Mouse (Mus musculus) heart, postnatal 10 days (tissue): ENCODE measurements around the gene Coro2a. TPM values are rescaled to one million over a fixed set of nuclear protein-coding genes. Genes with fewer than 3 reads are reported as not detected.
"Not testable (repeated sequence)": the region's sequence is repeated elsewhere in the genome, so short reads cannot be mapped to it uniquely, and the experiment has no call there.

Experiments used
- DNase-seq, 2 experiments: peaks; one replicate each; pipeline ENCODE4 v3.0.0; 2021
- intact Hi-C: fragments of 180-260 bp; cut with DNase I; formaldehyde crosslinking; loops from one replicate; pipeline ENCODE4 v1.15.1; 2025
- total RNA-seq, 2 experiments: library from RNA; stranded (reverse); gene quantifications; 2 replicates each; pipeline ENCODE4 v1.2.3; 2021

The Coro2a gene
- total RNA-seq, 2 experiments from 2014 or later, result 0.27 to 0.43 TPM

DNA sequence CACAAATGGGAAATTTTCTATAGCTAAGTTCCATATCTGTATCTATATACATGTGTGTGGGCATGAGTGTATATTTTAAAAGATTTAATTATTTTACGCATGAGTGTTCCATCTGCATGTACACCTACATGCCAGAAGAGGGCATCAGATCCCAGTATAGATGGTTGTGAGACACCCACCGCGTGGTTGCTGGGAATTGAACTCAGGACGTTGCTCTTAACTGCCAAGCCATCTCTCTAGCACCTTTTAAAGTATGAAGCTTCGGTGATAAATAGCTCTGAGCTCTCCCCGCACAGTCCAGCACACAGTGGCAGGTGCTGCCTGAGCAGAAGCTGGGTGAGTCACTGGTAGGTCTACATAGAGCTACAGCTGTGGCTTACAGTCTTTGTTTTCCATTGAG, 15.4 kb upstream of the Coro2a start:
- DNase-seq, result no peak
- intact Hi-C loops, result loop anchor here (5.0 kb wide), 1 partner anchor 420 kb away; no protein-coding TSS in a partner anchor

GRCm38 (mm10) chr4:46614641-46615040, 12.6 kb upstream of the Coro2a start:
- intact Hi-C loops, result loop anchor here (5.0 kb wide), 1 partner anchor 423 kb away; no protein-coding TSS in a partner anchor
- DNase-seq, result no peak

- intact Hi-C loops, result no loop called here
- no peak for DNase-seq
Measured at GRCm38 (mm10) chr4:46613618-46614017, 11.6 kb upstream of the Coro2a start.

DNA sequence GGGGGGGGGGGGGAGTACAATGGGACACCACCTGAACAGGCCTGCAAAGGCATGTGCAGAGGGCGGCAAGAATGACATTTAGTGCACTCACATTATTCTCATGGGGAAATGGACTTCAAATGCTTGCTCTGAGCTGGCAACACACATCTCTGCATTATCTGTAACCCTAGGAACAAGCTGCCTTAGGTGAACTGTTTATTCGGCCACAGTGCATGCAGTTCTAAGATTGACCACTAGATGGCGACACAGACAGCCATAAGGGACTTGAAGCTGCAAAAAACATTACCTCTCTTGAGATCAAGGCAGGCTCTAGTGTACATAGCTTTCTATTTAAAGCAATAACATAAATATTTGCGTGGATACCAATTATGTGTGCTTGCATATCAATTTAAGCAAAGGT, 9.2 kb upstream of the Coro2a start:
- intact Hi-C loops, result loop anchor here (1.0 to 2.0 kb wide), 2 partner anchors 46 to 102 kb away; no protein-coding TSS in a partner anchor
- DNase-seq, result peak; percentile 88 to 94

DNA sequence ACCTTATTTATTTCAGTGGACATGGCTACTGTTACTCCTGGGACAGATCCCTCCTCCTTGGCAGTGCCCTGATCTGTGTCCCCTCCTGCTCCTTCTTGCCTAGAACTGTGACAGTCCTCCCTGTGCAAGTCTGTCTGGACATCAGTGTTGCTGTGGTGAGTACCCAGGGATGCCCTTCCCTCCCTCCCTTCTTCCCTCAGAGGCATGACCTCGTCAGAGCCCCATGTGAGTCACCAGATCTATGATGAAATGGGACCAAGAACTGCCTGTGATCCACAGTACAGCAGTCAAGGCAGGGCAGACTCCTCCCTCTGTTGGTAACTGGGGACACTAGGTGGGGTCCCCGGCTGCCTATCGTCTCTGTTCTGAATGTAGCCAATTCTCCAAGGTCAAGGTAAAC, 5.6 kb upstream of the Coro2a start:
- no peak for DNase-seq
- intact Hi-C loops, result no loop called here

DNA sequence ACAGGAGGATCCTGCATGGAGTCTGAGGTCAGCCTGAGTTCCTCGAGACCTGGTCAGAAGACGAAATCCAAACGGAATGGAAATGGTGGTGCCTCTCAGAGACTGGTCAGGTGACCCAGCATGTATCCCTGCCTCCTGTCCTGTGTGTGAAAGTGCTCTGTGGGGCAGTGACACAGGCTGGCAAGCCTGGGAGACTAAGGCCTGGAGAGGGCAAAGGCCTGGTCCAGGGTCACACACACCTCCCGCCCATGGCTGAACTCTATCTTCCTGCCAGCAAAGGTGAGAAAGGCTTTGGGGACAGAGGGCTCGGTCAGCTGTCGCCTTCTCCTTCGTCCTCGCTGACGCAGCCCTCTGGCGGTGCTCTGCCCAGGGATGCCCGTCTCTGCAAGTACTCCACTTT, 3.4 kb upstream of the Coro2a start:
- intact Hi-C loops, result no loop called here
- DNase-seq, result no peak

GRCm38 (mm10) chr4:46602704-46603103, 702 bp upstream of the Coro2a start:
- no peak for DNase-seq
- intact Hi-C loops, result no loop called here

GRCm38 (mm10) chr4:46601258-46601843, 651 bp downstream of the Coro2a start:
- intact Hi-C loops, result no loop called here
- DNase-seq, result no peak

DNA sequence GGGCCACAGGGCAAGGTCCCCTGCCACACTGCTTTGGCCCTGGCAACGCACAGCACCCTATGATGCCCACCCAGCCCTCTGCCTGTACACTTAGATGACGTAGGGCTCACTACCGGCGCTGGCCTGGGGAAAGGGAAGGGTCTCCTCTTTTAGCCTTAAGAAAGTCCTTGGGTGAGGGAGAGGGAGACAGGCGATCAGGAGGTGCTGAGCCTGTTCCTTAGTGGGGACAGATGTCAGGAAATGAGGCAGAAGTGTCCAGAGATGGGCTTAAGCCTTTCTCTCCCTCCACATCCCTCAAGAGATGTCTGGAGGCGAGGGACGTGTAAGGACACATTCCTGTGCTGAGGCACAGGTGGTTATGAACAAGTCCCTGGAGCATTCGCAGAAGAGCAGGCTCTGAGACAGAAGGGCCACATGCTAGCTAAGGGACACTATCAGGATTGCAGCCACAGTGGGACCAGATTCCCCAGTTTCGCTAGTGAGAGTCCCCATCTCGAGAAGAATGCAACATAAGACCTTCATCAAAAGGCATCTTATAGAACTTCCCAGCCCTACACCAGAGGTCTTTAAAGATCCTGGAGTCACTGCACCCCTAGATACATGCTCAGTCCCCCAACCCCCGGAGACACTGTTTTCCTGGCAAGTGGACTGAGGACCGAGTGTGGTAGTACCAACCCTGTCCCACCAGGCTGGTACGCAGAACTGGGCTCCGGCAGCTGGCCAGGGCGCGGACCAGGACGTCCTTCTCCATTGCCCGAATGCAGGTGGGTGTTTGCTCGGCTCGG, 1.3 kb downstream of the Coro2a start:
- no peak for DNase-seq
- intact Hi-C loops, result no loop called here

DNA sequence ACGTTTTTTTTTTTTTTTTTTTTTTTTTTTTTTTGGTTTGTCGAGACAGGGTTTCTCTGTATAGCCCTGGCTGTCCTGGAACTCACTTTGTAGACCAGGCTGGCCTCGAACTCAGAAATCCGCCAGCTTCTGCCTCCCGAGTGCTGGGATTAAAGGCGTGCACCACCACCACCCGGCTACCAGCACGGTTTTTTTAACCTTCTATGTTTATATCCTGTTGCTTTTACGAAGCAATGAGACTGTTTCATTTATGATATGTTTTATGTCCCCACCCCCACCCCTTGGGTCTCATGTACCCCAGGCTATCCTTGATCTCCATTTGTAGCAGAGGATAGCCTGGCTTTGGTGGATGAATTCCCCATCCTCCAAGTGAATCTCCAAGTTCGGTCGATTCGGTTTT, 2.4 kb downstream of the Coro2a start:
- intact Hi-C loops, DNase-seq: not testable (repeated sequence)

DNA sequence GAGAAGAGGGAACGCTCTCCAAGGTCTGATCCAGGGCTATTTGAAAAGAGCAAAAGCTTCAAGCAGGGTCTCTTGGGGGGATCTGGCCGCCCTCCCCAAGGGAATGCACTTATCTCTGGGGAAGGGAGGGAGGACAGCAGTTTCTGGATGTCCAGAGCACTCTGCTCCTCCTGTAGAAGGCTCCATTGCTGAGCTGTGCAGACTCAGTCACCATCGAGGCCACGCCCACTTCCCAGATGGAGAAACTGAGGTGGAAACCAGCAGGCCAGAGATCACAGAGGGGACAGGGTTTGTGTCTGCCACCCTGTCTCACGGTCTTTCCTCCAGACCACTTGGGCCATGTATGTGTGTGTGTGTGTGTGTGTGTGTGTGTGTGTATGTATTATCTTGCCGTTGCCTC, 3.0 kb downstream of the Coro2a start:
- intact Hi-C loops, result no loop called here
- DNase-seq, result no peak

GRCm38 (mm10) chr4:46598111-46598510, 3.9 kb downstream of the Coro2a start:
- intact Hi-C loops, result no loop called here
- no peak for DNase-seq

DNA sequence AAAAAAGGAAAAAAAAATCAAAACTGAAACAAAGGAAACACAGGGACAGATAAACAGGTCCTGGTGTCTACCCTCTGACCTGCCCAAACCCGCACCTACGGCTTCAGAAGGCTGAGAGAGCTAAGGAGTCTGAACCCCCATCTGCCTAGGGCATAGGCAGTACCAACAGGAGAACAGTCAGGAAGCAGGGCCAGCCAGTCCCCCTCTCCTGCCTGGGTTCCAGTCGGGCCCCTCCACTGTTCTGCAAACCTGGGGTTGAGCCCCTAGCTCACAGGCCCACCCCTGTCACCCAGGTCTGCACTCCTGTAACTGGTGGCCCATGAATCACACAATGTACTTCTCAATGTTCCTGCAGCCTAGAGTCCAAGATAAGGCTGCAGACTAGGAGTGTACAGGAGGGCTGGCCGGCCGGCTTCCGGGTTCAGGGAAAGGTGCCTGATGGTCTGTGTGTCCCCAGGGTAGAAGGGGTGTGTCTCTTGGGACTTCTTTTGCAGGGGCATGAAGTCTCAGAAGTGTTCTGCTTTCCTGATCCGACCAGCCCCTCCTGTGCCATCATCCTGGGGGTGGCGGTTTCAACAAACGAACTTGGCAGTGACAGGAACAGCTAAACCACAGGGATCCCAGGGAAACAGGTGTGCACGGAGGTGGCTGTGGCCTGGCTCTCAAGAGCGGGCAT, 4.6 kb downstream of the Coro2a start:
- no peak for DNase-seq
- intact Hi-C loops, result no loop called here

GRCm38 (mm10) chr4:46596398-46596797, 5.6 kb downstream of the Coro2a start:
- intact Hi-C loops, result no loop called here

DNA sequence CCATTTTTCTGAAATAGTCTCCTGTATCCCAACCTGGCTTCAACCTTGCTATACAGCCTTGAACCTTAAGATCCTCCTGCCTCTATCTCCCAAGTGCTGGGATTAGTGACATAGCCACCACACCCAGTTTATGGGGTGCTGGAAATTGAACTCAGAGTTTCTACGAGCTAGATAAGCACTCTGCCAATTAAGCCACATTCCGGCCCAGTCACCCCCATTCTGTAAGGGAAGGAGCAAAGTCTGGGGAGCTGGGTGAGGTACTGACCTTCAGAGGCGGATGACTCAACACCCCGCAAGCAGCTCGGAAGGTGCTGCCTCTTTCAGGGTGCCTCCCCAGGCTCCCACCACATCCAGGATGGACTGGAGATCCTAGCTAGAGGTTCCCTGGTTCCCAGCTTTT, 7.9 kb downstream of the Coro2a start:
- intact Hi-C loops, result no loop called here
- no peak for DNase-seq

More at GRCm38 (mm10) chr4:46596398-46596797, 5.6 kb downstream of the Coro2a start:
- DNase-seq, result no peak

GRCm38 (mm10) chr4:46593472-46593871, 8.5 kb downstream of the Coro2a start:
- intact Hi-C loops, result no loop called here
- no peak for DNase-seq

- peak; percentile 57 to 66 for DNase-seq
Measured at GRCm38 (mm10) chr4:46591833-46592520, 10.0 kb downstream of the Coro2a start.

DNA sequence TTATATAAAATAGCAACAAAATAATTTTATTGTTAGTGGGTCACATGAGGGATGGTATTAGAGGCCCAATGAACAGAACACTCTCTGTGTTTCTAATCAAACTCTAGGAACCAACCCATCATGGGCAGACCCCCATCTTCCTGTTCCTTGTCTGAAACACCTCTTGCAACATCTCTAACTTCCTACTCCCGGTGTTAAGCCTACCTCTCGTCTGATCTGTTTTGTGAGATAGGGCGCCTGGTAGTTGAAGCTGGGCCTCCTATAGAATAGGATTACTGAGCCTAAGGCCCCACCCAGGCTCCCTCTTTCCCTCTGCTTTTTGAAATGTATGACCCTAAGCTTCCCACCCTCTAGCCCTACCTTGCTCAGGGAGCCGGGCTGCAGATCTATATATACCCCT, 11.2 kb downstream of the Coro2a start:
- no peak for DNase-seq
- intact Hi-C loops, result no loop called here

More at GRCm38 (mm10) chr4:46591833-46592520, 10.0 kb downstream of the Coro2a start:
- intact Hi-C loops, result no loop called here

DNA sequence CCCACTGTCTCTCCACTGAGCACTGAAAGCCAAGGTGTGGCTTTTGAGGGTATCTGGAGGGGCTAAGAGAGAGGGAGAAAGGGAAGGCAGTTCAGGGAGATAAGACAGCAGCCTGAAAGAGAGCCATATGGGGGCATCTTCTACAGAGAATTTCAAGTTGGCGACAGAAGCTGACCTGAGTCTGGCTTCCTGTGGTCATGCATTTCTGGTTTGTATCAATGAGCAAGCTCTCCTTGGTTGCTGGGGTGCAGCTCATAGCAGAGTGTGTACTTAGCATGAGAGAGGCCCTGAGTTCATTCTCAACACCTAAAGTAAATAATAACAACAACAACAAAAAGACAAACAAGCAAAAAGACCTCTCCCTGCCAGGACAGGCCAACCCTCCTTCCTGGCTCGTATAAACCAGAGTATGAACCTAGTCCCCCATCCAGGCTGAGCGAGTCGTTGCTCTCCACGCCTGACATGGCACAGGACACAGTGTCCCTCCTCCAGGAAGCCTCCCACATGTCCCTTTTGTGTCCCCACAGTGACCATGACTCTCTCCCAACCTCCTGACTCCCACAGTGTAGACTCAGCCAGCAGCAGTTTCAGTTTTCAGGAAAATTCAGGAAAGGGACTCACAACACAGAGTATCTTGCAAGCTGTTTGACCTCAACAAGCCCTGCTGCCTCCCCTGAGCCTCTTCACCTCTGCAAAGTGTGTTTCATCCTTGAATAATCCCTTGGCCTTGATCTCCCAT, 11.9 kb downstream of the Coro2a start:
- intact Hi-C loops, result no loop called here
- no peak for DNase-seq

DNA sequence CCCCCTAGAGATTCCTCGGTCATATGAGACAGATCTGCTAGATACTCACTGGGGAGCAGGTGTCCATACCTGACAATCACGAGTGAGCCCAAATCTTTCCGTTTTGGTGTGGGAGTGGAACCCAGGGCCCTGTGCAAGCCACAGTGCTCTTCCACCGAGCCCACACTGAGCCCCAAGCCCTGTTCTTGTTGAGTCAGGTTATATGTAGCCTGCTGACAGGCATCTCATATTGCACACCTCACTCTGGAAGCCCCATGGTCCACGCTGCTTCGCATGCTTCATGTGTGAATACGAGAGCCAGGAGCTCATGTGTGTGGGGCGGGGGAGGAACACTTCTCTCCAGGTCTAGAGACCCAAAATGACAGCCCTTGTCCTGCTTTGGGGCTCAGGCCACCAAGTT, 12.9 kb downstream of the Coro2a start:
- DNase-seq, result no peak
- intact Hi-C loops, result no loop called here
